15 mouse cellular contexts compared by ENCODE assay signal in the genomic region with DNA sequence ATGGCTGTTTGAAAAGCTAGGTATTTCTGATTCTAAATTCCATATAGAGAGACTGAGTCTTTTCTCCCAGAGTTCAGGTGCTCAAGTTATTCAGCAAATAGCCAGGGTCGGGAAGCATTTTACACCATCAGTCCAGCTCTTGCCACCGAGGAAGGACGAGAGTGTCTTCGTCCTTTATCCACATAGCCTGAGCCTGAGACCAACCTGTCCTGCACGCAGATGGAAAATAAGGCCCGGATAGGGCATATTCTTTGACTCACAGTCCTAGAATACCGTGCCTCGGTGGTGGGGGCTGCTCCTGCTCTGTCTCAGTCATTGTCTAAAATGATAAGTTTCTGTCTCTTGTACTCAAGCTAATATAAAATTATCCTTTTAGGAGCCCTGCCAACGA. TPM values are rescaled to one million over a fixed set of nuclear protein-coding genes. Genes with fewer than 3 reads are reported as not detected.
"Had no signal": no experiment of that assay in that cellular context is flagged by ENCODE, and none has a peak within 500 bp of the region (broad histone marks: within the 10 kb centered on the region; RNA-seq: fewer than 3 reads in every experiment).

No protein-coding gene starts in this region.

- H3K4me1 ChIP-seq: neural tube, embryonic 15.5 days had no signal

- H3K9me3 ChIP-seq: neural tube, embryonic 13.5 days; neural tube, embryonic 15.5 days; stomach, embryonic 15.5 days had no signal

- DNase-seq: right cerebral cortex, postnatal 25 days; spleen, adult 18-20 months; thymus, adult 18-20 months had no signal

- H3K4me3 ChIP-seq: neural tube, embryonic 13.5 days; neural tube, embryonic 15.5 days; stomach, embryonic 15.5 days had no signal

- H3K36me3 ChIP-seq: neural tube, embryonic 13.5 days; neural tube, embryonic 15.5 days; stomach, embryonic 15.5 days had no signal

- H3K27ac ChIP-seq: neural tube, embryonic 13.5 days; neural tube, embryonic 15.5 days; stomach, embryonic 15.5 days; stomach, postnatal 0 days had no signal

- H3K4me2 ChIP-seq: neural tube, embryonic 13.5 days; neural tube, embryonic 15.5 days; stomach, embryonic 15.5 days had no signal

- H3K27me3 ChIP-seq: neural tube, embryonic 13.5 days; stomach, embryonic 15.5 days had no signal

- H3K9ac ChIP-seq: neural tube, embryonic 13.5 days; neural tube, embryonic 15.5 days; stomach, embryonic 15.5 days had no signal

RNA-seq across cellular contexts. Expression of gene Igfbp1, which starts 2.8 kb away (rescaled TPM):
- total RNA-seq: neutrophil, adult 5-6 weeks had no signal
- polyA plus RNA-seq: neural tube, embryonic 14.5 days; spleen, adult 2 months; urinary bladder, adult 2 months had no signal

RNA-seq across cellular contexts. Expression of gene Gm11985, which starts 12.0 kb away (rescaled TPM):
- total RNA-seq: neutrophil, adult 5-6 weeks had no signal
- polyA plus RNA-seq: neural tube, embryonic 13.5 days; neural tube, embryonic 15.5 days; small intestine, adult 2 months; spleen, adult 2 months; stomach, embryonic 15.5 days; stomach, embryonic 16.5 days; stomach, postnatal 0 days; thymus, adult 2 months; thymus, postnatal 0 days; urinary bladder, adult 2 months had no signal

RNA-seq across cellular contexts. Expression of gene Igfbp3, which starts 13.3 kb away (rescaled TPM):
- total RNA-seq: neutrophil, adult 5-6 weeks had no signal
